16 mouse cellular contexts compared by ENCODE assay signal in the genomic region with DNA sequence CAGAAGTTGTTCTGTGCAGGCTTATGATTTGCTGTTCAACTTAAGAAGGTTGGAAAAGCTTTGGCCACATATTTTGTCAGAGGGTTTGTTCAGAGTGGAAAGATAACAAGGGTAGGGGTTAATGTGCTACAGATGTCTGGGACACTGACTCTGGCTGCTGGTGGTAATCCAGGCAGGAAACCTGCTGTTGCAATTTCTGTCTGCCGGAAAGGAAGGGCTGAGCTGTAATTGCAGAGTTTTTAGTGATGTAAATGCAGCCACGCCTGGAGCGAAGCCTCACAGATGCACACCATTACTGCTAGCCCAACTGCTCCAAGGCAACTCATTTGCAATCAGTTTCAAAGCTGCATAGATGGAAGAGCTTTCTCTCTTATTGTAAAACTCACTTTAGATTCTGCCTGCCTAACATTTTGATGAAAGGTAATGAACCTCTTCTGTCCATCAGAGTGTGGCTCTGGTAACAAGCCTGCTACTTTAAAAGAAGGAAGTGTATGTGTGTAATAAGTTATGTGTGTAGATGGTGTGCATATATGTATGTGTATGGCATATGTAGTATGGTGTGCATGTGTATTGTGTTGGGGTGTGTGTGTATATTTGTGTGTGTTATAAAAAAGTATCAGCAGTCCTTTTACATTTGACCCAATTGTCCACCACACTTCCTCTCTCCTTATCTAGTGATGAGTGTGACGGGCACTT.
DNase-seq lines count a peak whose midpoint lies in the region; ATAC-seq lines count a peak whose summit lies in the region.
"Had no signal": no experiment of that assay in that cellular context is flagged by ENCODE, and none has a peak within 500 bp of the region (broad histone marks: within the 10 kb centered on the region; RNA-seq: fewer than 3 reads in every experiment).

No protein-coding gene starts in this region.

- H3K36me3 ChIP-seq in heart, embryonic 15.5 days, result no peaks in the 10 kb centered on the region
- H3K36me3 ChIP-seq in heart, embryonic 12.5 days, result no peaks in the 10 kb centered on the region
- no peaks in the 10 kb centered on the region for H3K36me3 ChIP-seq in limb, embryonic 10.5 days
- H3K36me3 ChIP-seq: hindbrain, embryonic 15.5 days; neural tube, embryonic 12.5 days had no signal

- 47% methylated on average over 4 of the region's 4 CpGs for WGBS in heart, embryonic 15.5 days
- 39% methylated on average over 4 of the region's 4 CpGs for WGBS in heart, embryonic 12.5 days
- WGBS in limb, embryonic 10.5 days, result 27% methylated on average over 4 of the region's 4 CpGs

- no peaks in the 10 kb centered on the region for H3K9me3 ChIP-seq in heart, embryonic 15.5 days (replicated peaks)
- 0 out of 2 replicates have a peak, but pooled peaks cover 4% of the 10 kb centered on the region for H3K9me3 ChIP-seq in heart, embryonic 12.5 days (replicated peaks)
- no peaks in the 10 kb centered on the region for H3K9me3 ChIP-seq in limb, embryonic 10.5 days (replicated peaks)
- H3K9me3 ChIP-seq: hindbrain, embryonic 15.5 days; neural tube, embryonic 12.5 days had no signal

- peak; percentile 80 for DNase-seq in ES-CJ7 (ENCODE audit: low read depth, low spot score)
- DNase-seq in embryo, embryonic 10.5 days (ENCODE audit: low spot score), result peak; percentile 49
- DNase-seq in limb, embryonic 10.5 days (ENCODE audit: low spot score), result peak; percentile 35
- no peak for DNase-seq in testis, postnatal 10 days (ENCODE audit: low spot score)
- no peak for DNase-seq in adrenal gland, adult 8-10 months
- DNase-seq: gastrocnemius, postnatal 36 days; kidney, adult 18-20 months; kidney, postnatal 36 days; layer of hippocampus, postnatal 36 days; thymus, postnatal 25 days had no signal

- 0 out of 2 replicates have a peak, but pooled peaks have one; percentile 10 for ATAC-seq in heart, embryonic 15.5 days (replicated peaks; ENCODE audit: insufficient number of reproducible peaks, insufficient read depth, low FRiP score, low read depth)
- ATAC-seq in heart, embryonic 12.5 days (ENCODE audit: insufficient number of reproducible peaks, low FRiP score), result no peak
- ATAC-seq in activated CD4-positive, CD25-positive, alpha-beta regulatory T cell, adult 4 months, result no peak
- ATAC-seq: midbrain, embryonic 16.5 days had no signal

- no peak overlapping the region for H3K27ac ChIP-seq in heart, embryonic 15.5 days
- no peak overlapping the region for H3K27ac ChIP-seq in heart, embryonic 12.5 days (ENCODE audit: poor library complexity, severe bottlenecking)
- H3K27ac ChIP-seq in limb, embryonic 10.5 days, result no peak overlapping the region
- H3K27ac ChIP-seq: hindbrain, embryonic 15.5 days; neural tube, embryonic 12.5 days had no signal

- no peak overlapping the region for H3K9ac ChIP-seq in heart, embryonic 15.5 days
- no peak overlapping the region for H3K9ac ChIP-seq in heart, embryonic 12.5 days
- H3K9ac ChIP-seq: hindbrain, embryonic 15.5 days; neural tube, embryonic 12.5 days had no signal

- H3K27me3 ChIP-seq in heart, embryonic 15.5 days, result no peaks in the 10 kb centered on the region
- no peaks in the 10 kb centered on the region for H3K27me3 ChIP-seq in heart, embryonic 12.5 days (replicated peaks)
- no peaks in the 10 kb centered on the region for H3K27me3 ChIP-seq in limb, embryonic 10.5 days (ENCODE audit: low read depth, poor library complexity, severe bottlenecking)
- H3K27me3 ChIP-seq: hindbrain, embryonic 15.5 days; neural tube, embryonic 12.5 days had no signal

- no peak overlapping the region for H3K4me3 ChIP-seq in heart, embryonic 15.5 days
- no peak overlapping the region for H3K4me3 ChIP-seq in heart, embryonic 12.5 days
- no peak overlapping the region for H3K4me3 ChIP-seq in limb, embryonic 10.5 days
- H3K4me3 ChIP-seq: hindbrain, embryonic 15.5 days; neural tube, embryonic 12.5 days had no signal

- no peaks in the 10 kb centered on the region for H3K4me1 ChIP-seq in heart, embryonic 15.5 days (replicated peaks)
- H3K4me1 ChIP-seq in heart, embryonic 12.5 days (replicated peaks), result no peaks in the 10 kb centered on the region; the same call in 1 of the 2 replicates
- peaks cover 14% of the 10 kb centered on the region for H3K4me1 ChIP-seq in limb, embryonic 10.5 days
- H3K4me1 ChIP-seq: hindbrain, embryonic 15.5 days; neural tube, embryonic 12.5 days had no signal

- H3K4me2 ChIP-seq in heart, embryonic 15.5 days, result no peak overlapping the region
- H3K4me2 ChIP-seq in heart, embryonic 12.5 days, result no peak overlapping the region
- H3K4me2 ChIP-seq: hindbrain, embryonic 15.5 days; neural tube, embryonic 12.5 days had no signal

Comparison
In these comparisons a context has a peak if more than half of its experiments do, and no peak if none do; other contexts are left out.
1. DNase-seq: peak in ES-CJ7 (single experiment), embryo, embryonic 10.5 days (single experiment) and limb, embryonic 10.5 days (single experiment); none in testis, postnatal 10 days (single experiment) and adrenal gland, adult 8-10 months (single experiment).